Mouse (Mus musculus) embryonic facial prominence, embryonic 10.5 days (tissue): ENCODE measurements around the gene Styk1. TPM values are rescaled to one million over a fixed set of nuclear protein-coding genes. Genes with fewer than 3 reads are reported as not detected.
A peak's percentile ranks its signal among the peaks of the same experiment; 100 is the strongest.
"Not testable (repeated sequence)": the region's sequence is repeated elsewhere in the genome, so short reads cannot be mapped to it uniquely, and the experiment has no call there.

Source experiments
- DNase-seq: peaks from one replicate; pipeline ENCODE4 v3.0.0-alpha.2; 2017; ENCODE audit warnings: low spot score
- H3K27ac ChIP-seq: fragments of 300-500 bp; sonication (generic); replicated peaks from 2 replicates; pipeline ENCODE4 v1.5.1; 2016; ENCODE audit warnings: mild to moderate bottlenecking
- H3K27me3 ChIP-seq: fragments of 300-500 bp; sonication (generic); replicated peaks from 2 replicates; pipeline ENCODE4 v1.6.1; 2016; ENCODE audit warnings: low read depth, mild to moderate bottlenecking; ENCODE audit not compliant: poor library complexity, severe bottlenecking
- H3K36me3 ChIP-seq: fragments of 300-500 bp; sonication (generic); replicated peaks from 2 replicates; pipeline ENCODE4 v1.6.1; 2016; ENCODE audit warnings: mild to moderate bottlenecking, moderate library complexity
- H3K4me1 ChIP-seq: fragments of 300-500 bp; sonication (generic); 2 replicates; pipeline ENCODE4 v1.6.1; 2016
- H3K4me3 ChIP-seq: fragments of 300-500 bp; sonication (generic); 2 replicates; pipeline ENCODE4 v1.5.1; 2016; ENCODE audit warnings: mild to moderate bottlenecking, moderate library complexity
- H3K9me3 ChIP-seq: fragments of 300-500 bp; sonication (generic); 2 replicates; pipeline ENCODE4 v1.6.1; 2016; ENCODE audit warnings: mild to moderate bottlenecking
- WGBS: fragments of 180-500 bp; shearing (Covaris S2); methylation state at CpG from one replicate; pipeline ENCODE4 v1.1.7; 2016; 5-methylcytosine and 5-hydroxymethylcytosine counted together
- polyA plus RNA-seq: library from polyadenylated mRNA; unstranded; fragments of >200 nt; fragmentation: Nextera tagmentation; extraction: Ambion mirVana; gene quantifications from 2 replicates; pipeline ENCODE4 v1.2.1, GENCODE M21; 2016

Styk1 gene
- polyA plus RNA-seq, 1 experiment from 2014 or later, result 0.56 TPM

DNA sequence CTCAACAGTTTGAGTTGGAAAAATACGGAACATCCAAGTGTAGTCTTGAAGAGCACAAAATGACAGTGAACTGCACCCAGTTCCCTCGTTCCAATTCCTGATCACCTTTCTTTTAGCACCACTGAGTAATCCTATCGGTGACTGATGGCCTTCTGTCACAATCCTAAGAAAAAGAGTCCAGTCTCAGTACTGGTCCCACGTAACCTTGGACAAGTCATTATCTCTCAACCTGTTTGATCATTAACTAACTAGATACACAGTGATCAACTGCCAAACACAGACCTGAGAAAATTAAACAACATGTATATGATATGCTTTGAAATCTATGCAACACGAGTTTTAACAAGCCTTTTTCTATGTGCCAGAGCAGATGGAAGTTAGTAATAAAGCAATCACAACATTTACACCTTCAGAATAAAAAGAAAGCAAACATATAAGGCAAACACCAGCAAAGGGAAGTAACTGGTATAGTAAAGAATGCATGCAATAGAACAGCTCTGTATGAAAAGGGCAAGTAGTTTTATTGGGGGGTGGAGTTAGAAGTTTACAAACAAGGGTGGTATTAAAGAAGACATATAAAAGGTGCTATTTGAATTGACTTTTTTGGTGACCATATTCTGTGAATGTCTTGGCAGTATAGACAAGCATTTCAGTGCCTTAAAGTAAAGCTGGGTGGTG is 58.8 kb downstream of the Styk1 start:
- WGBS, result 86% methylated on average over 5 of the region's 5 CpGs
- H3K4me1 ChIP-seq, result peaks cover 8% of the 10 kb centered on the region
- no peak for DNase-seq
- H3K36me3 ChIP-seq, result no peaks in the 10 kb centered on the region
- H3K27me3 ChIP-seq, result no peaks in the 10 kb centered on the region
- H3K9me3 ChIP-seq, result no peaks in the 10 kb centered on the region
- no peak overlapping the region for H3K4me3 ChIP-seq
- H3K27ac ChIP-seq, result no peak overlapping the region

DNA sequence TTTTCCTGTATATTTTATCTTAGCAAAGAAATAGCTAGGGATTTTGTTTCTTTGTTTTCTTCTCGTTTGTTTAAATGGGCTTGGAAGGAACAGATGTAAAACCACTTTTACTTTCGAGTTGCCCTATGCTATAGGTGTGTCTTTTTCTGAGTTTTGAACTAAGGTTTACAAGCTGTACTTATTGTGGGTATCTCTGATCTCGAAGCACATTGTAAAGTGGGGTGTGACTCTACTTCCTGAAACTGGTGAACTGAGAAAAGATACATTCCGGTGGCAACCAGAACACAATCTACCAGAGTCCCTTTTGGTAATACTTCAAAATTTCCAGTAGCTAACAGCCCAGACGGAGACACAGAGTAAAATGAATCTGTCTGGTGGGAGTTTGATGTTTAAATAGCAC is 59.5 kb downstream of the Styk1 start:
- H3K4me3 ChIP-seq, result peak overlapping the region; percentile 77
- DNase-seq, result no peak
- H3K4me1 ChIP-seq, result peaks cover 8% of the 10 kb centered on the region
- H3K27me3 ChIP-seq, result no peaks in the 10 kb centered on the region
- no peaks in the 10 kb centered on the region for H3K9me3 ChIP-seq
- WGBS, result 91% methylated on average over 5 of the region's 5 CpGs
- H3K36me3 ChIP-seq, result no peaks in the 10 kb centered on the region
- H3K27ac ChIP-seq, result no peak overlapping the region

DNA sequence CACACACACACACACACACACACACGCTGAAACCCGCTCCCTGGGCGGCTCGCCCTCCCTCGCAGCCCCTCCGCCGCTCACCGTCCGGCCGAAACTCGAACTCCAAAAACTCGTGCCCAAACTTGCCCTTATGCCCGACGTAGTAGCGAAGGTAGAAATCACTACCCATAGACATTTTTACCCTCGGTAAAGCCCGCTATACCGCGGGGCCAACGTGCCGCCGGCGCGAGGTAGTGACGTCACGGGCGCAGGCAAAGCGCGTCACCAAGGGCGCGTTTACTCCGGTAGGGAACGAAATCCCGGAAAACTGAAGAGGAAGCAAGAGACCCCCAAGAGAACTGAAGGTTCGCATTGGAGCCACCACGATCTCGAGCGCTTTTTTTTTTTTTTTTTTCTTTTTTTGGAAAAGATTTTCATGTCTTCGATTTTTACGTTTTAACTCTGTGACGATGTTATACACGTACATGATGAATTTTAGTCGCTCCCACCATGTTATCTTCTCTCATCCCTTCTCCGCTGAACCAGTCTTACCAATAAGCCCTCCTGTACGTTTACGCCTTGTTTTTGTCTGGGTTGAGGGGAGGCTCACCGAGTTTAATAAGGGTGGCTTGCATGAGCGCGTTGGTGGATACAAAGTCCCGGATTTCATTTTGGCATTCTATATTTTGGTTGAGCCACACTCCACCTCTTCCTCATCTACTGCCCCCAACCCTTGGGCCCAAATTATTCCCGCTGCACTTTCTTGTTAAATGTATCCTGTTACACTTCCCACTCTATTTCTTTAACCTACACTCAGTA is 60.2 kb downstream of the Styk1 start, which contains the start of gene Magohb:
Gene Magohb, minus strand, starts transcription at position 254 of the 798 bp plus-strand sequence.
- Histone ChIP-seq H3K4me3 (peak within 1 kb of the TSS; percentile 77), H3K36me3 (peaks cover 2% of the 10 kb centered on the region), H3K4me1 (peaks cover 8% of the 10 kb centered on the region), H3K9me3 (no peaks in the 10 kb centered on the region), H3K27me3 (no peaks in the 10 kb centered on the region), H3K27ac (peak within 1 kb of the TSS; percentile 90)
- WGBS, result 2% methylated on average over 51 of the region's 51 CpGs
- peak; percentile 86 for DNase-seq

DNA sequence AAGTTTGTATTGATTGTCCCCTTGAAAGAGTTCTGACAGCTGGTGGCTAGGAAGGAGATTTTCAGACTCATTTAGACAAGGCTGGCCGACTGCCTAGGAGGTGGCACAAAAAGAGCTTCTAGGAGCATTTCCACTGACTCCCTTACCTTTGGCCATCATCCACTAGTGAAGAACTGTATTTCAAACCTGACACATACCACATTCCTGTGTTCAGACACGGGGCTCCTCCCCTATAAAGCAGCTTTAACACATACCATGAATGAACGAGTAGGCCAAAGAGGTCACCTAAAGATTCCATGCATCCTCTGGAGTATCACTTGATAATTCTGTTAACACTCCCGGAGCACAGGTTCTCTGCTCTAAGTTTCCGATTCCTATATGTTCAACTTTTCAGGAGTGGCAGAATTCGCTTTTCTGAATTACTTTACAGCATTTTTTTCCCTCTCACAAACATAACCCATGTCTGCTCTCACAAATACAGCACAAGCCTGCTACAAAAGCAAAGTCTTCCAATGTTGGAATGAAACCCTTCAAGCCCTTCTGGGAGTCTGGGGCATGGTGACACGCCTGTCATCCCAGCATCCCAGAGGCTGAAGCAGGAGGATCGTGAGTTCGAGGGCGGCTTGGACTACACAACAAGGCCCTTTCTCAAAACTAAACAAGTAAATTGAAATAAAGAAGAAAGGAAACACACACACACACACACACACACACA is 61.0 kb downstream of the Styk1 start:
- no peak for DNase-seq
- Histone ChIP-seq H3K9me3 (no peaks in the 10 kb centered on the region), H3K27ac (peak overlapping the region; percentile 90), H3K4me1 (peaks cover 8% of the 10 kb centered on the region), H3K27me3 (no peaks in the 10 kb centered on the region), H3K36me3 (peaks cover 9% of the 10 kb centered on the region), H3K4me3 (peak overlapping the region; percentile 77)
- 25% methylated on average over 10 of the region's 10 CpGs for WGBS

DNA sequence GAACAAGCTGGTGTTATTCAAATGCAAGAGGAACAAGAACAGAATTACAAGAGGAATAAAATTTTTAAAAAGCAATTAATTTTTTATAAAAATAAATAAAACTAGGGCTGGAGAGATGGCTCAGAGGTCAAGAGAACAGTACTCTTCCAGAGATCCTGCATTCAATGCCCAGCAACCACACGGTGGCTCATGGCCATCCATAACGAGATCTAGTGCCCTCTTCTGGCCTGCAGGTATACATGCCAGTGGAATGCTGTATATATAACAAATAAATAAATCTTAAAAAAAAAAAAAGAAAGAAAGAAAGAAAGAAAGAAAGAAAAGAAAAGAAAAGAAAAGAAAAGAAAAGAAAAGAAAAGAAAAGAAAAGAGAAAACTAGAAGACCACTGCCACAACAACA is 63.0 kb downstream of the Styk1 start:
- no peak overlapping the region for H3K4me3 ChIP-seq
- peaks cover 28% of the 10 kb centered on the region for H3K36me3 ChIP-seq
- H3K9me3 ChIP-seq, result no peaks in the 10 kb centered on the region
- H3K27me3 ChIP-seq, result no peaks in the 10 kb centered on the region
- H3K4me1 ChIP-seq, result peaks cover 8% of the 10 kb centered on the region
- WGBS, result 28% methylated on average over 2 of the region's 2 CpGs
- peak; percentile 21 for DNase-seq
- no peak overlapping the region for H3K27ac ChIP-seq

DNA sequence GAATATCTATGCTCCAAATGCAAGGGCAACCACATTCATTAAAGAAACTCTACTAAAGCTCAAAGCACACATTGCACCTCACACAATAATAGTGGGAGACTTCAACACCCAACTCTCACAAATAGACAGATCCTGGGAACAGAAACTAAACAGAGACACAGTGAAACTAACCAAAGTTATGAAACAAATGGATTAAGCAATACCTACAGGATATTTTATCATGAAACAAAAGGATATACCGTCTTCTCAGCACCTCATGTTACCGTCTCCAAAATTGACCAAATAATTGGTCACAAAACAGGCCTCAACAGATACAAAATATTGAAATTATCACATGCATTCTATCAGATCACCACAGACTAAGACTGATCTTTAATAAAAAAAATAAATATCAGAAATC is 75.2 kb downstream of the Styk1 start:
- H3K36me3 ChIP-seq, result peaks cover 34% of the 10 kb centered on the region
- 96% methylated on average over 2 of the region's 2 CpGs for WGBS
- H3K4me3 ChIP-seq, H3K9me3 ChIP-seq, H3K4me1 ChIP-seq, DNase-seq, H3K27me3 ChIP-seq, H3K27ac ChIP-seq: not testable (repeated sequence)

DNA sequence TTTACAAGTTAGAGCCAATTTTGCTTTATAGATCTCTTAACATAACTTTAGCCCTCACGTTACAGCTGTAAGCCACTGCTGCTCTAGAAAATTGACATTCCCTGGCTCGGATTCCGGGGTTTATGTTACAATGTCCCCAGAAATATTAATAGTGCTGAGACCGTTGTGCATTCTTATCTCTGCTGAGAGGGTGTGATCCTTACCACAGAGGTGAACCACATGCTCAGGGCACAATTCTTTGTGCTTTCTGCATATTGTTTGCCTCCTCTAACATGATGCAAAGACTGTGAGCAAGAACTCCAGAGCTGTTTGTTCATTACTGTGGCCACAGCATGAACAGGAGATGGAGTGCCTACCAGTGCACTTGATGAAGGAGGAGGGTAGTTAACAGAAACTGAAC is 76.7 kb downstream of the Styk1 start:
- 93% methylated on average over 4 of the region's 4 CpGs for WGBS
- Histone ChIP-seq H3K36me3 (peaks cover 19% of the 10 kb centered on the region), H3K27me3 (no peaks in the 10 kb centered on the region), H3K4me1 (no peaks in the 10 kb centered on the region), H3K4me3 (no peak overlapping the region), H3K9me3 (no peaks in the 10 kb centered on the region), H3K27ac (no peak overlapping the region)
- DNase-seq, result no peak

DNA sequence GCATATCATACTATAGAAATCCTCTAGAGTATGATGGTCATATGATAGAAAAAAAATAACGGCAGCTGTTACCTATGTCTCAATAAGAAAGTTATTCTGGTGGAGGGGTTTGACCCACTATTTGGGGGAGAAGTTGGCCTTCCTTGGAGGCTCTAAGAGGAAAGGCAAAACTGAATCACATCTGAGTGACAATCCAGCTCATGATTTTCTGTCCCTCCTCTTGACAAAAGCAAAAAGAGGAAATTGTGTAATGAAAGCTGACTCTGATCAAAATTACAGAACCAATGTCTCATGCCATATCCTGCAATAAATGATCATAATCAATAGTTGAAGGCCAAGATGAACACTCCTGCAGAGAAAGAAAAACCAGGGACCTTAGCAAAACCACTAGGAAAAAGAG is 81.1 kb downstream of the Styk1 start:
- no peak overlapping the region for H3K27ac ChIP-seq
- 93% methylated on average over 1 of the region's 1 CpGs for WGBS
- no peaks in the 10 kb centered on the region for H3K9me3 ChIP-seq
- no peaks in the 10 kb centered on the region for H3K4me1 ChIP-seq
- peaks cover 8% of the 10 kb centered on the region for H3K36me3 ChIP-seq
- no peak for DNase-seq
- no peaks in the 10 kb centered on the region for H3K27me3 ChIP-seq
- H3K4me3 ChIP-seq, result no peak overlapping the region

DNA sequence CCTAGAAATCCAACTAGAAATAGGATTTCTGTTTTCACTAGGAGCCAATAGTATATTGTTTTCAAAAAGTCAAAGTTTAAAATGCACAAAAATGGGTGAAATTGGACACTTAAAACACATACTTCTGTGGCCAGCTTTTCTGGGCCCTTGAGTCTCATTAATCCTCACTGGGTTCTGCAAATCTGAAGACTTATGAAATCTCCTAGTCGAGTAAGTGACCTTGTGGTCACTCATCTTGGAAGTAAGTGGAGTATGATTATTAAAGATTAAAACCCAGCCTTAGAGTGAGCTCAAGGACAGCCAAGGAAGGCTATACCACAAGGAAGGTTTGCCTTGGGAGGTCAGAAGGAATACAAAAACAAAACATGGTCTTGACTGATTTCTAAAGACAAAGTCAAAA is 83.1 kb downstream of the Styk1 start:
- H3K36me3 ChIP-seq, result no peaks in the 10 kb centered on the region
- no peak overlapping the region for H3K4me3 ChIP-seq
- WGBS, result 63% methylated on average over 1 of the region's 1 CpGs
- H3K27ac ChIP-seq, result no peak overlapping the region
- H3K4me1 ChIP-seq, result no peaks in the 10 kb centered on the region
- H3K27me3 ChIP-seq, result no peaks in the 10 kb centered on the region
- DNase-seq, result no peak
- H3K9me3 ChIP-seq, result no peaks in the 10 kb centered on the region

DNA sequence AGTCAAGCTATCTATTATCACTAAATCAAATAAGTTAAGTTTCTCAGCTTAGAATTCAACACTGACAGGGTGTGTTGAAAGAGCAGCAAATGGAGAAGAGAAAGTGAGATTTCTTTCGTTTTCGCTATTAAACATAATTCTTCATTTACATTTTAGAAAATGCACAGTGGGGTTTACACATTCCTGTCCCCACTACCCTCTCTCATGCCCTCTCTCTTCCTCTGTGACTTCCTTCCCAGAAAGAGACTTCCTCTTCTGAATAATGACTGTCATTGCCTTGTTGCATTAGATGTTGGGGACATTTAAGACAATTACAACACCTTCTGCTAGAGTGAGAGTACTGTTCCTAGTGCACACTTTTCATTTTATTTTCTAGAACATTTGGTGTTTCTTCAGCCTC is 83.8 kb downstream of the Styk1 start:
- WGBS, result 88% methylated on average over 2 of the region's 2 CpGs
- Histone ChIP-seq H3K4me3 (no peak overlapping the region), H3K36me3 (no peaks in the 10 kb centered on the region), H3K9me3 (no peaks in the 10 kb centered on the region), H3K4me1 (no peaks in the 10 kb centered on the region), H3K27me3 (no peaks in the 10 kb centered on the region), H3K27ac (no peak overlapping the region)
- DNase-seq, result no peak

DNA sequence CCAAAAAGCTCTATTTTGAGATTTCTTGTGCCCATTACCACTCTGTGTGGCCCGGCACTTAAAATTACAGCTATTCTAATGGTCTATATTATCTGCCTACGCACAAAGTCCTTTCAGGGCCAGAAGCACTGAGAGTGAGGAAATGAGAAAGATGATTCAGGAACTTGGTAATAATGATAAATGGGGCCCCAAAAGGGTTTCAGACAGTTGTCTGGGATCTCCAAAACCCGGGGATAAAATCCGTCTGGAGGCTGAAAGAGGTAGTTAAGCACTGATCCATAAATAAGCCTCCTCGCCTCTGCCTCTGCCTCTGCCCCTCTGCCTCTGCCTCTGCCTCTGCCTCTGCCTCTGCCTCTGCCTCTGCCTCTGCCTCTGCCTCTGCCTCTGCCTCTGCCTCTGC is 89.2 kb downstream of the Styk1 start:
- Histone ChIP-seq H3K4me1 (no peaks in the 10 kb centered on the region), H3K27ac (no peak overlapping the region), H3K36me3 (no peaks in the 10 kb centered on the region), H3K27me3 (no peaks in the 10 kb centered on the region), H3K9me3 (peaks cover 4% of the 10 kb centered on the region; the same call in 1 of the 2 replicates), H3K4me3 (no peak overlapping the region)
- 88% methylated on average over 5 of the region's 5 CpGs for WGBS
- DNase-seq, result no peak

DNA sequence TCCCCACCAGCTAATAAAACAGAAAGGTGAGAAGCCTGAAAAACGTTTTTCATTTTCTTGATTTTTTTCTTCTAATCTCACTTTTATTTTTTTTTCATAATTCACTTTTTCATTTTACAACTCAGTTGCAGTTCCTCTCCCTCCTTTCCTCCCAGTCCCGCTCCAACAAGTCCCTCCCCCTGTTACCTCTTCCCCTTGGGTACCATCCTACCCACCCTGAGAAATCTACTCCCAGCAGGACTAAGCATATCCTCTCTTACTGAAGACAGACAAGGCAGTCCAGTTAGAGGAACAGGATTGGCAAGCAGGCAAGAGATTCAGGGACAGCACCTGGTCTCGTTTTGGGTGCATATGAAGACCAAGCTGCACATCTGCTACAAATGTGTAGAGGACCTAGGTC is 90.6 kb downstream of the Styk1 start:
- H3K27me3 ChIP-seq, result no peaks in the 10 kb centered on the region
- peaks cover 4% of the 10 kb centered on the region; the same call in 1 of the 2 replicates for H3K9me3 ChIP-seq
- 61% methylated on average over 3 of the region's 3 CpGs for WGBS
- no peaks in the 10 kb centered on the region for H3K36me3 ChIP-seq
- H3K4me3 ChIP-seq, result no peak overlapping the region
- no peaks in the 10 kb centered on the region for H3K4me1 ChIP-seq
- DNase-seq, result no peak
- H3K27ac ChIP-seq, result no peak overlapping the region
